Mouse (Mus musculus): ENCODE data around the gene Ppp2r5c.

Gene Ppp2r5c

GRCm38 (mm10) chr12:110601241-110602218 lies 154.6 kb downstream of the Ppp2r5c start, which contains the start of gene Dync1h1:
Gene Dync1h1, plus strand, starts transcription at chr12:110601452.
- no peak for DNase-seq (ENCODE audit: extremely low read depth, low read depth, low spot score)

GRCm38 (mm10) chr12:110606161-110606560 lies 159.2 kb downstream of the Ppp2r5c start:
- no peak for DNase-seq (ENCODE audit: extremely low read depth, low read depth, low spot score)

GRCm38 (mm10) chr12:110606676-110607075 lies 159.8 kb downstream of the Ppp2r5c start:
- no peak for DNase-seq (ENCODE audit: extremely low read depth, low read depth, low spot score)

GRCm38 (mm10) chr12:110608460-110609152 lies 161.7 kb downstream of the Ppp2r5c start:
- DNase-seq (ENCODE audit: extremely low read depth, low read depth, low spot score), result peak; percentile 49

GRCm38 (mm10) chr12:110609153-110609497 lies 162.2 kb downstream of the Ppp2r5c start:
- no peak for DNase-seq (ENCODE audit: extremely low read depth, low read depth, low spot score)

- DNase-seq (ENCODE audit: extremely low read depth, low read depth, low spot score), result no peak
Measured at GRCm38 (mm10) chr12:110610713-110611112, 163.8 kb downstream of the Ppp2r5c start.

GRCm38 (mm10) chr12:110630056-110630455 lies 183.1 kb downstream of the Ppp2r5c start:
- no peak for DNase-seq (ENCODE audit: extremely low read depth, low read depth, low spot score)
